Mouse (Mus musculus): ENCODE results near the gene Cyp4a12a.
"Not testable (repeated sequence)": the region's sequence is repeated elsewhere in the genome, so short reads cannot be mapped to it uniquely, and the experiment has no call there.

GRCm38 (mm10) chr4:115278215-115278982 is 20.4 kb upstream of the Cyp4a12a start:
- not testable (repeated sequence) for TF ChIP-seq CTCF, EP300 (IDR thresholded peaks at IDR 0.05)
